Mouse (Mus musculus) gastrocnemius, postnatal 10 days (tissue): ENCODE results near the gene Utp20. TPM values are rescaled to one million over a fixed set of nuclear protein-coding genes. Genes with fewer than 3 reads are reported as not detected.
"Not testable (repeated sequence)": the region's sequence is repeated elsewhere in the genome, so short reads cannot be mapped to it uniquely, and the experiment has no call there.

Source experiments
- DNase-seq: peaks from one replicate; pipeline ENCODE4 v3.0.0; 2021; ENCODE audit warnings: mixed read lengths
- long read RNA-seq, 2 experiments: library from polyadenylated mRNA; stranded (forward); transcript quantifications; one replicate each; pipeline ENCODE4 v2.0.0; 2021
- total RNA-seq, 2 experiments: library from RNA; stranded (reverse); gene quantifications; 2 replicates each; pipeline ENCODE4 v1.2.3; 2021

Utp20 gene
- total RNA-seq = 10 to 100 TPM; 10.8 to 14.8 TPM
- long read RNA-seq, experiment 1, full-length matches to known transcripts = 1 of 3 reads
- long read RNA-seq, experiment 1, partial matches to known transcripts = 0 of 3 reads
- long read RNA-seq, experiment 1, other reads (novel, unspliced or antisense) = 2 of 3 reads
- long read RNA-seq, experiment 2, partial matches to known transcripts = 2 of 3 reads
- long read RNA-seq, experiment 2, other reads (novel, unspliced or antisense) = 1 of 3 reads

DNA sequence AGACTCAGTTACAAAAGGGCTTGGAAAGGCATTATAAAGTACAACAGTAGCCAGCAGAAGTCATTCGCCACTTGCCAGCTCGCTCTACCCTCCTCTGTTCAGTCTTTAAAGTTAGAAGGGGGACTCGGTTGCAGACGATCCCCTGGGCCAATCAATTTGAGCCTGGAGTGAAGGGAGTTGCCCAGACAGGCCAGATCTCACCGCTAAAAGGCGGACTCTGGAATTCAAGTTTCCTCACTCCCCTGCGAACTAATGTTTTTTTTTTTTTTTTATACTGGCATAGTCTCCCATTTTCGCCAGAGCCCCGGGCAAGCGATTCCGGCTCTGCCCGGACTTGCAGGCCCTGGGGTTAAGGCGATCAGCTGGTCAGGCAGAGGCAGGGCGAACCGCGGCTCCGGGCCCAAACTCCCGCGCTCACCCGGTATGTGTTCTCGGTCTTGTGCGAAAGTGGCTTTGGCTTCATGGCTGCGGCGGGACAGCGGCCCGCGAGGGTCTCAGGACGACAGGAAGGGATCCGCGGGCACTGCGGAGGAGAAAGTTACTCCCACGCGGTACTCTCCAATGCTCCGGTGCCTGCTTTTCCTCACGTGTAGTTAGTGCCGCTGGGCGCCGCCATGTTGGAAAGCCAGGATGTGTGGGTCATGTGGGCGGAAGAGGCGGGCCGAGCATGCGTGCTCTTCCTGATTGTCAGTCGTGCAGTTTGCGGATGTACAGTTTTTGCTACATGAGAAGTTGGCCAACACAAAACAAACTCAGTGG, at the start of gene Utp20:
Gene Utp20, minus strand, starts transcription at position 617 of the 759 bp plus-strand sequence.
- DNase-seq = peak; percentile 77

DNA sequence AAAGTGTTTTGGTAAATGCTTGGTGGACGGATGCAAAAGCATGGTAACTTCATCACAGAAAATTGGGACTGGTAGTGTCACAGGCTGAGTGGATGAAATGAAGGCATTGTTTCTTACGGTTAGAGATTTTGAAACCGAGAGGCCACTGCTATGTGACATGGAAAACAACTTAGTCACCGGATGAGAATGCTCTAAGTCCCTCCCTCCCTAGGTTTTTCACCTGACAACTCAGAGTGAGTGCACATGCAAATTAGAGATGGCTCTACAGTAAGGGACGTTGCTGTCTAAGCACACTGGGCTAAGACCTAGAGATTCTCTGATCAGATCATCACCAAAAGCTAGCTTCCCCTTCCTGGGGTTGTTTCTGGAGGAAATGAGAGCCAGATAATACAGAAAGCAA, 48.3 kb upstream of the Utp20 start:
- no peak for DNase-seq

GRCm38 (mm10) chr10:88866017-88866416, 39.4 kb upstream of the Utp20 start:
- DNase-seq = no peak

DNA sequence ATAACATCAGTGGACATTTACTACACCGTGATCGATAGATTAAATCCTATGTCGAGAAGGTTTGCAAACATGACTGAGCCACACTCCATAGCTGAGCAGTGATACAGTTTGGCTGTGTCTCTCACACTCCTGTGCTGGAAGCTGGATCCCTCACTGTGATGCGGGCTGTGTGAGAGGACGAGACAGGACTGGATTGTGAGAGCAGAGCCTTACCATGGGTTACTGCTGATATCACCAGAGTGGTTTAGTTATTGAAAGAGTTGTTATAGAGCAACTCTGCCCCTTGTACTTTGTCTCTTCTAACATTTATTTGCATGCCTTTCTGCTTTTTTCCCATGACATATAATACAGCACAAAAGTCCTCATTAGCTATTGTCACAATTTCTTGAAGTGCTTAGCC, 35.7 kb upstream of the Utp20 start:
- no peak for DNase-seq

DNA sequence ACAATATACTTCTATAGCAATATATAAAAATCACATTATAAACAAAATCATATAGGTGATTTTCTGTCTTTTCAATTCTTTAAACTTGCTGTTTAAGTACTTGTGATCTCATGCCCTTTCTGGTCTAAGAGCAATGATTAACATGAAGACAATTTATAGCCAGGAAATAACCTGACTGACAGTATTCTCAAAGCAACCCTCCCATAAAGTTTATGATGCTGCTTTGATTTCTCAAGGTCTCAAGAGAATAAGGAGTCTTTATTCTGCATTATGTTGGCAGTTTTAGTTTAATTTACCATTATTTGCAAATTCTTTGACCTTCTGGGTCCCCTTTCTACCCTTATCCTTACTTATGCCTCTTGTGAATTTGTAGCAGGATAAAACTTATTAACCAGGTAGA, 34.8 kb upstream of the Utp20 start:
- DNase-seq = no peak

GRCm38 (mm10) chr10:88860911-88861310, 34.3 kb upstream of the Utp20 start:
- DNase-seq = no peak

- DNase-seq = no peak
Measured at GRCm38 (mm10) chr10:88853326-88853725, 26.7 kb upstream of the Utp20 start.

- no peak for DNase-seq
Measured at GRCm38 (mm10) chr10:88849976-88850375, 23.4 kb upstream of the Utp20 start.

DNA sequence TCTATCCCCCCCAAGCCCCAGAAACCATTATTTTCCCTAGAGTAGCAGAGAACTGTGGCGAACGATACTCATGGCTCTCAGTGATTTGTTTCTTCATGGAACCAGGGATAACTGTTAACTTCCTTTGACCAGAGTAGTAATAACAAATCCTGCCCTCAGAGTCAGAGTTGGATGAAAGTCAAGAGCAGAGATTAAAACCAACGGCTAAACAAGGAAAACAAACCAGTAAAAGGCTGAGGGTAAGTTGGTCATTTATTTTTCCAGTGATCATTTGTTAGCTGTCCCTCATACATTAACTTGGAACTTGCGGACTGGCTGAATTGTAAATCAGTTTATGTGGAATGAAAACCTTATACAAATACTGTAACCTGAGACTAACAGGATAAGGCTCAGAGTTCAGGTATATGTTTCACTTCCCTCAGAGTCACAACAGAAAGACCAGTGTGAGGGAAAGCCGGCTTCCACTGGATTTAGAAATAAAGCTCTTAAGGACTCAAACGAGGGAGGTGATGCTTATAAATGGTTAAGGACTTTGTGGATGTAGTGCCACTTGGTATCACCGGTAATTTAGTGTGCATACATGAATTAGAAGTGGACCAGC, 22.4 kb upstream of the Utp20 start:
- DNase-seq = no peak

DNA sequence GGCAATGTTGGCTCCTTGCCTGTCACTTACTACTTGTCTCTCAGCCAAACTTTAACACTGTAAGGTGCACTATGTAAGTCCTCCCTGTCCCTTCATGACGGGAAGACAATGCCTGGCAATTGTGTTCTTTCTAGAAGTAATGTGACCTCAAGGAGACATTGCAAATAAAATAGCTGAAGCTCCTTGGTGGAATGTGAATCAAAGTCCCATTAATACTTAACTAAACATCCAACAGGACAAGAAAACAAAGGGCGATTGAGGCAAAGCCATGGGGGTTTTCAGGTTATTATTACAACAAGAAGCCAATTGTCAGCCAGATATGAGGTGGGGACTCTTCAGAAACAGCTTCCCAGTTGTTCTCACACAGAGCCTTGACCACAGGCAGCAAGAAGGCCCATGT, 7.6 kb upstream of the Utp20 start:
- DNase-seq = no peak

DNA sequence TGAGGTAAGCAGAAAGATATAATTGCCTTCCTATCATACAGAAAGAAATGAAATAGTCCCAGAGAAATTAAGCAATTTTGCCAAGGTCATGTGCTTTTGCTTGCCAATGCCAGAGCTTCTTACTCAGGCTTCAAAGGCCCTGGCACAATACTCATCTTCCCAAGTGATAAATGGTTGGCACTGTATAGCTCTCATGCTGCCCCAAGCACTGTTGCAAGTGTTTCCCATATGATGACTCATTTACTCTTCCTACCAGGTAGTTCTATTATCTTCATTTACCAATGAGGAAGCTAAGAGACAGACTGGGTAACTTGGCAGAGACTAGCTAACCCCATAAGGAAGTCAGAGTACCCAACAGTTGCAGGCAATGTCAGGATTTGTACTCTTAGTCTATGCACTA, 1.8 kb upstream of the Utp20 start:
- DNase-seq = no peak

DNA sequence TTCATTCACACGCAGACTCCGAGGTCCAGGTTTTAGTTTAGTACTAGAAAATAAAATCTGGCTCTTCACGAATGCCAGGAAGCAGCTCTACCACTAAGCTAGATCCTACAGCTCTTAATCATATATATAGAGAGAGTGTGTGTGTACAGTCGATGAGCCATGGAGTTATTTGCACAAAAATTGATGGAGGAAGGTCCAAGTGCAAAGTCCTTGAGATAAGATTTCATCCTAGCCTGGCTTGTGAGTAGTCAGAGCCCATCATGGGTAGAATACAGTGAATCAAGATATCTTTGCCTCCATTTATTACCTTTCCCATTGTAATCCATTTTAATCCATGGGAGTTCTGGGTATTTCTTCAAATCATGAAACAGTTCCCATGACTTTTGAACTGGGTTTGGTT, 992 bp upstream of the Utp20 start:
- DNase-seq = no peak

GRCm38 (mm10) chr10:88826947-88827306, 323 bp upstream of the Utp20 start:
- not testable (repeated sequence) for DNase-seq

- DNase-seq = no peak
Measured at GRCm38 (mm10) chr10:88817335-88817734, 9.3 kb downstream of the Utp20 start.

DNA sequence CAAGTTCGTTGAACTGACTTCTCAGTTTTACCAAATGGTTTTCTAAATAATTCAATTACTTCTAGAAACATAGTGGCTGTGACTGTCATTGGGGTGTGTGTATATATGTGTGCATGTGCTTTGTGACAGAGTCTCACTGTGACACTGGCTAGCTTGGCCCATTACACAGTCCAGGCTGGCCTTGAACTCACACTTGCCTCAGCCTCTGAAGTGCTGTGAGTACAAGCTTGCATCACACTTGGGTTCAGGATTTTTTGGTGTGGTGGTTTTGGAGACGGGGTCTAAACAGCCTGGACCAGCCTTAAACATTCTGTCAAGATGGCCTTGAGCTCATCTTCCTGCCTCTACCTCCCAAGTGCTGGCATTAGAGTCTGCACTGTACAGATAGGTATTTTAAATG, 11.3 kb downstream of the Utp20 start:
- DNase-seq = no peak

GRCm38 (mm10) chr10:88811704-88812103, 14.9 kb downstream of the Utp20 start:
- no peak for DNase-seq

DNA sequence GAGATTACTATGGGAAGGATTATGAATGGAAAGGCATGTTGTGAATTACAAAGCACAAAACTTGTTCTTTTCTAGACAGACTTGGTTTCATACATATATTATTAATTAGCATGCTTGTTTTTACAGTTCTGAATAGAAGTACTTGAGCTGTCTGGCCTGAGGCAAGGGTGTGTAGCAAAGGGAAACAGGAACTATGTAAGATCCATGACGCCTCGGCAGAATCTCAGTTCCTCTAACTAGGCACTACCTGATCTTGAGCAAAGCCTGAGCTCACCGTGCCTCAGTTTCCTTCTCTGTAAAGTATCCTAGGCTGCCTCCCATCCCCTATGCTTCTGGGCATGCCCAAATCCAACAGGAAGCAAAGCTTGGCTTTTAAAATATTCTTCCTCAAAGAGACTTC, 24.4 kb downstream of the Utp20 start:
- DNase-seq = no peak

DNA sequence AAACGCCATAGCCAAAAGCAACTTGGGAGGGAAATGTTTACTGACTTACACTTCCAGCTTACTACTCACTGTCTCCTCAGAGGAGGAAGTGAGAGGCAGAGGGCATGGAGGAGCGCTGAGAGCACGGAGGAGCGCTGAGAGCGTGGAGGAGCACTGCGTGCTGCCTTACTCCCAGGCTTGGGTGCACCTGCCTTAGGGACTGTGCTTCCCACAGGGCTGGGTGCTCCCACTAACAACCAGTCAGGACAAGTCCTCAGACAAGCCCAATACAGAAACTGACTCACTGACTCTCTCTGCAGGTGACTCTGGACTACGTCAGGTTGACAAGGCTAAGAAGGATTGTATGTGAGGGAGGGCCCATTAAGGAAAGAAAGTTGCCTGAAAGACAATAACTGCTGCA, 27.2 kb downstream of the Utp20 start:
- no peak for DNase-seq

DNA sequence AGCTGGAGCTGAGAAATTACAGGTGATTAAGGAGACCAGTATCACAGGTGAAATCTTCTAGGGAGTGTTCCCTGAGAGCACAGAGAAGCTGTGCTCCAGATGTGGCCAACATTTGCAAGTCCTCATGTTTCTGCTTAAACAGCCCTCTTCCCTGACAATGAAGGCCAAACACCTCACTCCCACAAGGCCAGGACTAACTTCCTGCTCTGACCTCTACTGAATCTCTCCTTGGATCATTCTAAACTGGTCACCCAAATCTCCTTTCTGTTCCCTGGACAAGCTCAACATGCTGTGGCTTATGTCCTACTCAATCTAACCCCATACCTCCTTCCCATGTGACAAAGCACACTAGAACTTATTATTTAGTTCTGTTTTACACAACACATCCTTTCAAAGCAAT, 29.2 kb downstream of the Utp20 start:
- no peak for DNase-seq

DNA sequence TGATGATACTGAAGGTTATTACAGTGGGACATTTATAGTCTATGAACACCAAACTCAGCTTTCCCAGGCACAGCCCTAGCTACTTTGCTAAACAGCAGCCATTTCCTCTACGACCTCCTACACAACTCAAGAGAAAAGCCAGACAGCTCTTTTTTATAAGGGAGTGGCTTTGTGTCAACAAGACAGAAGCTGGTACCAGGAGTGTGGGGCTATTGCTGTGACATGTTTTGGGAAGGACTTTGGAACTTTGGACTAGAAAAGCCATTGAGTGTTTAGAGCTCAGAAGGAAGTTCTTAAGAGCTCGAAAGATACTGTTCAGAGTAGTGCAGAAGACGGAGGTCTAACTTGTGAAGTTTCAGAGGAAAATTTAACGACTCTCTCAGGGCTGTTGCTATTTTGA, 29.7 kb downstream of the Utp20 start:
- DNase-seq = no peak

GRCm38 (mm10) chr10:88795226-88795625, 31.4 kb downstream of the Utp20 start:
- no peak for DNase-seq

GRCm38 (mm10) chr10:88794606-88795005, 32.0 kb downstream of the Utp20 start:
- DNase-seq = no peak

- no peak for DNase-seq
Measured at GRCm38 (mm10) chr10:88793671-88794070, 32.9 kb downstream of the Utp20 start.

DNA sequence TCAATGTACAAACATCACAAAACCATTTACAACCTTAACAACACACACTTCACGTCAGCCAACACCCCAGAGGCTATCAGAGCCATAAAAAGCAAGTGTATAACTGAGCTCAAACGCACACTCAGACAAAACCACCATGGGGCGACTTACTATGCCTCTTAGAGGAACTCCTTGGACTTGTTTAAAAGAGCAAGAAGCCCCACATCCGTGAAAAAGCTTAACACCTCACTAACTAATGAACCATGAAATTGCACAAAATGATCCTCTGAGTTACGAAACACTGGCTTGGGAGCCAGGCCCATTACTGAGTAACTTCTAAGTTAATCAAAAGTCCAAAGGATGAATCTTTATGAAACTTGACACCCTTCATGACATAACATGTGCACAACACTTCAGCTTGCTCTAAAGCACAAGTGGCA, 42.1 kb downstream of the Utp20 start:
- DNase-seq = no peak
